Mouse (Mus musculus) neural tube, embryonic 13.5 days (tissue): ENCODE results near the gene Ly86. TPM values are rescaled to one million over a fixed set of nuclear protein-coding genes. Genes with fewer than 3 reads are reported as not detected.

ENCODE experiments used
- ATAC-seq: fragments of 200-750 bp; cut with Nextera tagmentation; 2 replicates; pipeline ENCODE4 v1.8.0; 2017; ENCODE audit warnings: low read depth, mild to moderate bottlenecking, moderate TSS enrichment, moderate library complexity
- H3K27ac ChIP-seq: fragments of 300-500 bp; sonication (generic); replicated peaks from 2 replicates; pipeline ENCODE4 v1.5.1; 2015; ENCODE audit warnings: moderate library complexity, mild to moderate bottlenecking, inconsistent platforms
- H3K27me3 ChIP-seq: fragments of 300-500 bp; sonication (generic); 2 replicates; pipeline ENCODE4 v1.6.1; 2015; ENCODE audit warnings: mild to moderate bottlenecking, inconsistent platforms
- H3K36me3 ChIP-seq: fragments of 300-500 bp; sonication (generic); 2 replicates; pipeline ENCODE4 v1.6.1; 2015; ENCODE audit warnings: mild to moderate bottlenecking, inconsistent platforms
- H3K4me1 ChIP-seq: fragments of 300-500 bp; sonication (generic); replicated peaks from 2 replicates; pipeline ENCODE4 v1.6.1; 2015; ENCODE audit warnings: inconsistent platforms
- H3K4me2 ChIP-seq: fragments of 300-500 bp; sonication (generic); 2 replicates; pipeline ENCODE4 v1.6.1; 2015; ENCODE audit warnings: inconsistent platforms, mild to moderate bottlenecking, moderate library complexity
- H3K4me3 ChIP-seq: fragments of 300-500 bp; sonication (generic); 2 replicates; pipeline ENCODE4 v1.5.1; 2015; ENCODE audit warnings: mild to moderate bottlenecking, inconsistent platforms
- H3K9ac ChIP-seq: fragments of 300-500 bp; sonication (generic); 2 replicates; pipeline ENCODE4 v1.6.1; 2015; ENCODE audit warnings: moderate library complexity, mild to moderate bottlenecking, inconsistent platforms
- H3K9me3 ChIP-seq: fragments of 300-500 bp; sonication (generic); 2 replicates; pipeline ENCODE4 v1.6.1; 2016; ENCODE audit warnings: inconsistent platforms
- WGBS: fragments of 180-500 bp; shearing (Covaris S2); methylation state at CpG from one replicate; pipeline ENCODE4 v1.1.7; 2015; 5-methylcytosine and 5-hydroxymethylcytosine counted together
- polyA plus RNA-seq: library from polyadenylated mRNA; unstranded; fragments of >200 nt; fragmentation: Nextera tagmentation; extraction: Ambion mirVana; gene quantifications from 2 replicates; pipeline ENCODE4 v1.2.1, GENCODE M21; 2015

Ly86 gene
- polyA plus RNA-seq, 1 experiment from 2014 or later = 12.3 TPM

- no peaks in the 10 kb centered on the region for H3K27me3 ChIP-seq
- no peak overlapping the region for H3K4me2 ChIP-seq
- no peak overlapping the region for H3K27ac ChIP-seq
- no peak for ATAC-seq
- no peaks in the 10 kb centered on the region for H3K9me3 ChIP-seq
- H3K36me3 ChIP-seq = no peaks in the 10 kb centered on the region
- WGBS = 80% methylated on average over 4 of the region's 4 CpGs
- no peak overlapping the region for H3K4me3 ChIP-seq
- no peak overlapping the region for H3K9ac ChIP-seq
- H3K4me1 ChIP-seq = no peaks in the 10 kb centered on the region
Measured at GRCm38 (mm10) chr13:37330971-37331370, 14.0 kb upstream of the Ly86 start.

GRCm38 (mm10) chr13:37332779-37333543 is 12.0 kb upstream of the Ly86 start:
- Histone ChIP-seq H3K4me2 (no peak overlapping the region), H3K36me3 (no peaks in the 10 kb centered on the region), H3K4me1 (no peaks in the 10 kb centered on the region), H3K9ac (no peak overlapping the region), H3K27ac (no peak overlapping the region), H3K4me3 (no peak overlapping the region), H3K27me3 (no peaks in the 10 kb centered on the region), H3K9me3 (no peaks in the 10 kb centered on the region)
- no peak for ATAC-seq
- 84% methylated on average over 4 of the region's 4 CpGs for WGBS

- no peaks in the 10 kb centered on the region for H3K36me3 ChIP-seq
- ATAC-seq = no peak
- no peaks in the 10 kb centered on the region for H3K4me1 ChIP-seq
- no peak overlapping the region for H3K9ac ChIP-seq
- 91% methylated on average over 1 of the region's 1 CpGs for WGBS
- no peaks in the 10 kb centered on the region for H3K27me3 ChIP-seq
- H3K4me2 ChIP-seq = no peak overlapping the region
- H3K9me3 ChIP-seq = no peaks in the 10 kb centered on the region
- no peak overlapping the region for H3K4me3 ChIP-seq
- no peak overlapping the region for H3K27ac ChIP-seq
Measured at GRCm38 (mm10) chr13:37333544-37333870, 11.5 kb upstream of the Ly86 start.

- WGBS = 79% methylated on average over 4 of the region's 4 CpGs
- no peak for ATAC-seq
- no peaks in the 10 kb centered on the region for H3K27me3 ChIP-seq
Measured at GRCm38 (mm10) chr13:37337269-37337668, 7.7 kb upstream of the Ly86 start.

GRCm38 (mm10) chr13:37337871-37338270 is 7.1 kb upstream of the Ly86 start:
- no peak overlapping the region for H3K9ac ChIP-seq
- H3K4me1 ChIP-seq = no peaks in the 10 kb centered on the region
- no peak overlapping the region for H3K4me3 ChIP-seq
- 82% methylated on average over 7 of the region's 7 CpGs for WGBS
- H3K4me2 ChIP-seq = no peak overlapping the region
- H3K27me3 ChIP-seq = no peaks in the 10 kb centered on the region
- ATAC-seq = no peak
- H3K9me3 ChIP-seq = no peaks in the 10 kb centered on the region
- no peak overlapping the region for H3K27ac ChIP-seq
- H3K36me3 ChIP-seq = no peaks in the 10 kb centered on the region

More at GRCm38 (mm10) chr13:37337269-37337668, 7.7 kb upstream of the Ly86 start:
- H3K4me1 ChIP-seq = no peaks in the 10 kb centered on the region
- no peak overlapping the region for H3K4me2 ChIP-seq
- H3K36me3 ChIP-seq = no peaks in the 10 kb centered on the region
- H3K4me3 ChIP-seq = no peak overlapping the region
- no peak overlapping the region for H3K9ac ChIP-seq
- H3K9me3 ChIP-seq = no peaks in the 10 kb centered on the region
- H3K27ac ChIP-seq = no peak overlapping the region

- H3K9me3 ChIP-seq = no peaks in the 10 kb centered on the region
- H3K27ac ChIP-seq = no peak overlapping the region
- 91% methylated on average over 1 of the region's 1 CpGs for WGBS
Measured at GRCm38 (mm10) chr13:37342804-37343203, 2.2 kb upstream of the Ly86 start.

GRCm38 (mm10) chr13:37345823-37346222 is 815 bp downstream of the Ly86 start:
- 90% methylated on average over 10 of the region's 10 CpGs for WGBS

More at GRCm38 (mm10) chr13:37342804-37343203, 2.2 kb upstream of the Ly86 start:
- no peaks in the 10 kb centered on the region for H3K27me3 ChIP-seq
- H3K4me2 ChIP-seq = no peak overlapping the region
- no peaks in the 10 kb centered on the region for H3K36me3 ChIP-seq
- no peaks in the 10 kb centered on the region for H3K4me1 ChIP-seq
- no peak overlapping the region for H3K9ac ChIP-seq
- ATAC-seq = no peak
- H3K4me3 ChIP-seq = no peak overlapping the region

GRCm38 (mm10) chr13:37347871-37348595 is 3.0 kb downstream of the Ly86 start:
- WGBS = 84% methylated on average over 8 of the region's 8 CpGs
- Histone ChIP-seq H3K4me1 (no peaks in the 10 kb centered on the region), H3K4me3 (no peak overlapping the region), H3K4me2 (no peak overlapping the region), H3K27me3 (no peaks in the 10 kb centered on the region), H3K9me3 (no peaks in the 10 kb centered on the region), H3K9ac (no peak overlapping the region), H3K27ac (no peak overlapping the region), H3K36me3 (no peaks in the 10 kb centered on the region)
- no peak for ATAC-seq

More at GRCm38 (mm10) chr13:37345823-37346222, 815 bp downstream of the Ly86 start:
- Histone ChIP-seq H3K4me2 (no peak overlapping the region), H3K36me3 (no peaks in the 10 kb centered on the region), H3K27me3 (no peaks in the 10 kb centered on the region), H3K27ac (no peak overlapping the region), H3K4me1 (no peaks in the 10 kb centered on the region), H3K9ac (no peak overlapping the region), H3K4me3 (no peak overlapping the region), H3K9me3 (no peaks in the 10 kb centered on the region)
- no peak for ATAC-seq

GRCm38 (mm10) chr13:37349051-37349450 is 4.0 kb downstream of the Ly86 start:
- no peaks in the 10 kb centered on the region for H3K9me3 ChIP-seq
- WGBS = 90% methylated on average over 5 of the region's 5 CpGs
- H3K4me1 ChIP-seq = no peaks in the 10 kb centered on the region
- H3K9ac ChIP-seq = no peak overlapping the region
- no peak for ATAC-seq
- H3K4me3 ChIP-seq = no peak overlapping the region
- H3K27ac ChIP-seq = no peak overlapping the region
- H3K36me3 ChIP-seq = no peaks in the 10 kb centered on the region
- no peaks in the 10 kb centered on the region for H3K27me3 ChIP-seq
- H3K4me2 ChIP-seq = no peak overlapping the region

- Histone ChIP-seq H3K36me3 (no peaks in the 10 kb centered on the region), H3K4me2 (no peak overlapping the region), H3K4me3 (no peak overlapping the region), H3K27ac (no peak overlapping the region), H3K4me1 (no peaks in the 10 kb centered on the region), H3K9ac (no peak overlapping the region), H3K9me3 (no peaks in the 10 kb centered on the region), H3K27me3 (no peaks in the 10 kb centered on the region)
- ATAC-seq = no peak
- WGBS = 83% methylated on average over 2 of the region's 2 CpGs
Measured at GRCm38 (mm10) chr13:37353016-37353415, 8.0 kb downstream of the Ly86 start.

- H3K36me3 ChIP-seq = no peaks in the 10 kb centered on the region
- no peaks in the 10 kb centered on the region for H3K9me3 ChIP-seq
- H3K27me3 ChIP-seq = no peaks in the 10 kb centered on the region
- H3K4me3 ChIP-seq = no peak overlapping the region
- no peak overlapping the region for H3K4me2 ChIP-seq
- WGBS = 60% methylated on average over 4 of the region's 4 CpGs
- H3K27ac ChIP-seq = no peak overlapping the region
- no peak overlapping the region for H3K9ac ChIP-seq
- H3K4me1 ChIP-seq = no peaks in the 10 kb centered on the region
- ATAC-seq = no peak
Measured at GRCm38 (mm10) chr13:37353868-37354267, 8.9 kb downstream of the Ly86 start.

- H3K36me3 ChIP-seq = no peaks in the 10 kb centered on the region
- no peak for ATAC-seq
- H3K4me2 ChIP-seq = no peak overlapping the region
- no peak overlapping the region for H3K4me3 ChIP-seq
- no peak overlapping the region for H3K9ac ChIP-seq
- WGBS = 94% methylated on average over 4 of the region's 4 CpGs
- H3K4me1 ChIP-seq = no peaks in the 10 kb centered on the region
- no peaks in the 10 kb centered on the region for H3K27me3 ChIP-seq
- no peak overlapping the region for H3K27ac ChIP-seq
- no peaks in the 10 kb centered on the region for H3K9me3 ChIP-seq
Measured at GRCm38 (mm10) chr13:37354432-37354831, 9.4 kb downstream of the Ly86 start.
